Mouse (Mus musculus) CD8-positive naive resting alpha-beta T cell, adult 2 months (primary cell): ENCODE measurements around the gene Ehbp1.

ENCODE experiments used
- DNase-seq, 2 experiments: peaks; one replicate each; pipeline ENCODE4 v3.0.0; 2022; ENCODE audit warnings: low read depth in 2 of 2, low spot score in 2 of 2

Ehbp1 gene

DNA sequence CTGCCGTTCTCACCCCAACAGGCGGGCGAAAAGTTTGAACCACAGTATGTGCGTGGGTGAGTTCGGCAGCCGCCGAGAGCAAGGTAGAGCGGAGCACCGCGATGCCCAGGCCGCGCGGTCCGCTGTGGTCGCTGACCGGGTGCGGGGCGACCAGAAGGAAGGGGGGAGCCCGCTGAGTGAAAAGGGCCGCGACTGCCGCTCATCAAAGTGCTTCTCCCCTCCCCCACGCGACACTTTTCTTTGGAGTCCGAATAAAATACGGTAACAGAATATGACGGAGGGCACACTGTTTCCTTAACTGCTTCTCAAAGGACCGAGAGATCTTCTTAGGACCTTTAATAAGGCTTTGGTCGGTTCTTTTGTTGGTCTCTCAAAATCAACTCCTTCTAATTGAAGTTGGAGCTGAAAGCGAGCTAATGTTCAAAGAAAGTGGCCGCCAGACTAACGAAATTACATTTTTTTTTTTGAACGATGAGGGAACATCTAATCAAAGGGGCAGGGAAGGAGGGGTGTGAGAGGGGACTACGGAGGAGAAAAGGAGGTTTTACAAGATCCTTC lies 339.2 kb downstream of the Ehbp1 start, which contains the start of gene Otx1:
Gene Otx1 (minus strand): TSS at position 115 of the 558 bp plus-strand sequence.
- no peak for DNase-seq

DNA sequence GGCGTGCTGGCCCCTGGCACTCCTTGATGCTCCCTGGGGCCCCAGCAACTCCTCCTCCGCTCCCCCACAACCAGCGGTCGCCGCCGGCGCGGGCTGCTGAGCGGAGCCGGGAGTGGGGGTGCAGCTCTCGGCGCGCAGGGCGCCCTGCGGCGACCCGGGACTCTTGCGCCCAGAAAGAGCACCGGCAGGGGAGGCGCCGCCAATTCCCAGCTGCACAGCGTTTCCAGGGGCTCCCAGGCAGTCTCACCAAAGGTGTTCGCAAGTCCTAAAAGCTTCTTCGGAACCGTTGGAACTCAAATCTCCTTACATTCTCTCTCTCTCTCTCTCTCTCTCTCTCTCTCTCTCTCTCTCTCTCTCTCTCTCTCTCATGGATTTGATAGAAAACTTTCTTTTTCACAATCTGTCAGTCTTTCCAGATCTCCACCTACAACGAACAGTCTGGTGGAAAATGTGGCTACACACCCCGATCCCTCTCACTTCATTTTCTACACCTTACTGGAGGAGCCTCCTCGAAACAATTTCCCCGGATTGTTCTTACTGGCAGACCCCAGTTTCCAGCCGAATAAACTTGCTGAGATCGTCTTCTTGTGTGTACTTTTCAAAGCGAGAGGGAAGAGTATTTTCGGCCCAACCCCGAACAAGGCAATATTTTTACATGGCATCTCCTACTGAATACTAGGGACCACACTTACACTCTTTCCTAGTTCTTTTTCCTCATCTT lies 339.9 kb downstream of the Ehbp1 start:
- no peak for DNase-seq

DNA sequence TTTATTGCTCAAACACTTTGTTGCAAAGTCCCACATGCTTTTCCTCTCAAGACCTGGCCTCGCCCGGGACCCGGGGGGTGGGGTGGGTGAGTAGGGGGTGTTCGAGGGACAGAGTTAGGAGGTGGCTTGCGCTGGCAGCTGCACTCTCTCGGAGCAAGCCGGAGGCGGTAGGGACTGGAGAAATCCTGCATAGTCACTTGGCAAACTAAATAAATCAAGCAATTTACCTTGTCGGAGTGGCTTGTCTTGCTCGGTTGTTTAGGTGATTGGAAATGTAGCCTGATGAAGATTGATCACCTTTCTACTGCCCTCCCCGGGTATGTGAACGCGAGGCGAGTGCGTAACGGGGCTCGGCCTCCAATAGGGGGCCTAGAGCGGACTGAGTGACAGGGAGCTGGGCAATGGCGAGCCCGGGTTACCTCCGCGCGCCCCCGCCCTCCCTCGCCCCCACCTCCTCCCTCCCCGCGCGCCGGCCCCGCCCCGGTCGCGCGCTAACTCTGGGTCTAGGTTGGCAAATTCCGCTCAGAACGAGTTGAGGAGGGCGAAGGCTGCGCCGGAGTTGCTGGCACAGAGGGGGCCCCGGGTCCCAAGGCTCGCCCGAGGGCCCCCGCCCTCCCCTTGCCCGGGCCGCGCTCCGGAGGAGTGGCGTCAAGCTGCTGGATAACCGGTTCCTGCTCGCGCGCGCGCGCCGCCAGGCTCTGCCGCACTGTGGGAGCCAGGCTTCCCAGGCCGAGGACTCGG lies 340.6 kb downstream of the Ehbp1 start:
- no peak for DNase-seq

GRCm38 (mm10) chr11:22000316-22001076 lies 341.6 kb downstream of the Ehbp1 start:
- DNase-seq = no peak

DNA sequence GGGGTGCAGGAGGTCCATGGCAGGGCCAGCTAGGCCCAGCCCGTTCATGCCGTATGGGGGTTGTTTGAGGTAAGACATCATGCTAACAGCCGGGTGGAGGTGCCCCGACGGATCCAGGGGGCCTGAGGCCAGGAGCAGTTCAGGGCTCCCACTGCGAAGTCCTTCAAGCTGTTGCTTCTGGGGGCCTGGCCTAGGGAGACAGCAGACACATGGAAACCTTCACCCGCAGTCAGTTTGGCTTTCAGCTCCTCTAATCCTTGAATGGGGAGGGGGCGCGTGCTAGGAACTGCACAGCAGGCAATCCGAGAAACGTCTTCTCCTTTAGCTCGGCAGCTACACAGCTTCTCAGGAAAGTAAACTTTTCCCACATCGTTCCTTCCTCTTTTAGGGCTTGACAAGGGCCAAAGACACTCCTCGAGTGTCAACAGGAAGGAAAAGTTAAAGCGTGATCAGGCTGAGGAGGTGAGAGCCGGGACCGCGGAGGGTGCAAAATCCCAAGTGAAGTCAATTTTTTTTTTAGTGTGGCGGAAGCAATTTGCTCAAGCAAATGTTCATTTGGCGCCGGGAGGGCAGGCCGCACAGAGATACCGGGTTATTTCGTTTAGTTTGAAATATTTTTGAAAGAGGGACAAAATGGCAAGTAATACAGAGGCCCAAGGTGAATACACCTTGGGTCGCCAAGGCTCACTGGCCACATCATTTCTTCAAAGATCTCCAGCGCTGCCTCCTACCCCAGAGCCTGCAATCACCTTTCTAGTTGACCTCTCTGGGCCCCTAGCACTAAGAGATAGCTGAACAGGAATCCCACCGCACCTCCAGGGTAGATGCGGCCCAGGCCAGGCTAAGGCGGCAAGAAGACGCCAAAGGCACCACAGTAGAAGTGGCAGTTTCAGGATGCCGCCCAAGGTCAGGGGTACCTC lies 342.4 kb downstream of the Ehbp1 start:
- DNase-seq = no peak

DNA sequence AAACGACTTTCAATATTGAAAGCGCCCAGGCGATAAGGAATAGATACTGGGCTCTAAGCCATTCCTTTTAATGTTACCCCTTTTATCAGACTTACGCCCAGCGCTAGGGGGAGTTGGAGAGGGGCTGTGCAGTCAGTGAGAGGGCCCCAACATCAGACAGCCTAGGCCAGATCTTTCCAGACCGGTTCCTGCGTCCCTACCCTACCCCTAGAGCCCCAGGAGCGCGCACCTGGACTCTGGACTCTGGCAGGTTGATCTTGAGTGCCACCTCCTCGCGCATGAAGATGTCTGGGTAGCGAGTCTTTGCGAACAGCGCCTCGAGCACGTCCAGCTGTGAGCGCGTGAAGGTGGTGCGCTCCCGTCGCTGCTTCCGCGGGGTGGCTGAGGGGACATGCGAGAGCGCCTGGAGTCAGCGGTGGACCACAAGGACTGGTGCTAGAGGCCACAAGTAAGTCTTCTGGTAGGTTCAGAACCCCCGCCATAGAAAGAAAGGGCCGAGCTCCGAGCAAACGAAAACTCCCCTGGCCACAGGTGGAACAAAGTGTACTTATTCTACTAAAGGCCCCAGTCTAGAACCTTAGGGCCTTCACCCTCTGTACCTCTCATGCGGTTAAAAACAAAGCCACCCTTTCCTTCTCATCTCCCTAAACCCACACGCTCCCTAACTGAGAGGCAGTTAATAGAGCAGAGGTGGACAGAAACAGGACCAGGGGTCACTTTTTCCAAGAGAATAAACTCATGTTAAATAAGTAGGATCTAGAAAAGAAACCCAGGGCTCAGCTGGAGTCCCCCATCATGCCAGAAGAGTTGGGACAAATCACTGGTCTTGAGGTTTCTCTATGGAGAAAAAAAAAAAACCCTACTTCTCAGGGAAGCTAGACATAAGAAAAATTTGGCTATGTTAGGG lies 343.7 kb downstream of the Ehbp1 start:
- no peak for DNase-seq

- DNase-seq = no peak
These were observed 344.4 kb downstream of the Ehbp1 start for GRCm38 (mm10) chr11:21997561-21998140.

- no peak for DNase-seq
These were observed 345.2 kb downstream of the Ehbp1 start for GRCm38 (mm10) chr11:21996661-21997560.

GRCm38 (mm10) chr11:21996325-21996647 lies 345.8 kb downstream of the Ehbp1 start:
- no peak for DNase-seq

GRCm38 (mm10) chr11:21995534-21996324 lies 346.4 kb downstream of the Ehbp1 start:
- no peak for DNase-seq

DNA sequence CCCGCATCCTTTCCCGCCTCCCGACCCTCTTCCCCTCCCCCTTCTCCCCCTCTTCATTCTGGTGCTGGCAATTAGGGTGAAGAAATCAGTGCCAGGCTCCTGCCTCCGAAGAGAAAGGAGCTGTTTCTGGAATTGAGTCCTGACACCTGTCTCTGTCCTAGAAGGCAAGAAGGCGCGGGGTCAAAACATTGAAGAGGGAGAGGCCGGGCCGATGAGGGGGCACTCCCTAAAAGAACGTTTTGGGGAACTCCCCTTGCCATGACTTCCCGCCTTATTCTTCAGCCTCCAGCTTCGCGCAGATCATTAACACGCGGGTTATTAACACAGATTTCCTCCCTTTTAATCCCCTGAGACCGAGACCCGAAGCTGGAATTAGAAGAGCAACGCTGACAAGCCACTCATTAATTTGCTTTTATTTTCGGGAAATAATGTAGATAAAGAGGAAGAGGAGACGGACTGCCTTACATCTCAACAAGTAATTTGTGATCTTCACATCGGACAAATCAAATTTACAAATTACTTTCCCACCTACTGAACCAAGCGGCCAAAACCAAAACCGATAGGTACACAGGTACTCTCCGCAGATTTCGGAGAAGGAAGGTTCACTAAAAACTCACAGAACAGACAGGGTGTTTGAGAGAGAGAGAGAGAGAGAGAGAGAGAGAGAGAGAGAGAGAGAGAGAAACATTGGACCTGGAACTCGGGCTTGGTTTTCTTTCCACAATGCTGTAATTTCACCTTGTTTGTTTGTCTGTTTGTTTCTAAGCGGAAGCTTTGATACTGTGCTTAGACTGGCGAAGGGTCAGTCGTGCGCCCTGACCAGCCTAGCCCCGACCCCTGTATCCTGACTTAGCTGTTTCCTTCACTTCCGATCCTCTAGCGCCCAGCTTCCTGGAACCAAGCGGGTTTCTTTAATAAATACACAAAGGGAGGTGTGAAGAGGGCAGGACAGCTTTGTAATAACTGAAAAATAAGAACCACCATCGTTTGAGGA lies 347.4 kb downstream of the Ehbp1 start:
- no peak for DNase-seq

DNA sequence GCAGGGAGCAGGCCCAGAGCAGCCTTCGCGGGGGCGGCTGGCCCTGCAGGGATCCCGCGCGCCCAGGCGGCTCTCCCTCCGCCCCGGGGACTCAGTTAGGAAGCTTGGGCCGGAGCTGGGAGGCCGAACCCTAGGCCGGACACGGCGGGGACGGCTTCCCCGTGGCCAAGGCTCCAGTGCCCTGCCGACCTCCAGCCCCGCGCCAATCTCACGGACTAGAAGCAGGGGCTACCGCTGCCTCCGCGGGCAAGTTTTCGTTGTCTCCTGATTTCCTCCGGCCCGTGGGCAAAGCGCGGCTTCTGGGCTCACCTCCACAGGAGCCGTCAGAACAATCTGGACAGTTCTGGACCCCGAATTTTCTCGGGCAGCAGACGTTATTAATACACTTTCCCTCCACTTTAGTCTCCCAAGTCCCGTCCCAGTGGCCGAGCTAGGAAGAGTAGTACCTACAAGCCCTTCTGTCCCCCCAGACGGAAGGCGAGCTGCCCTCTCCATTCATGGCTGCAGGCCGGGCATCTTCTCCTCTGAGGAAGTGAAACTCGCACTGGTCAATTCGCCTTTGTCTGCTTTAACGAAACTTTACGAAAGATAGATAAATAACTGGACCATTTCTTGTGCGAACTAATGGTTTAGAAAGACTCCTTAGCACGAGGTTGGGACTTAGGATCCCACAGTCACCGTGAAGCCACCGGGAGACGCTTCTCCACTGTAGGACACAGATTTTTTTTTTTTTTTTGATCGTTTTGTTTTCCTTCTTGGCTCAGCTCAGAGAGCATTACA lies 348.3 kb downstream of the Ehbp1 start:
- DNase-seq = no peak

DNA sequence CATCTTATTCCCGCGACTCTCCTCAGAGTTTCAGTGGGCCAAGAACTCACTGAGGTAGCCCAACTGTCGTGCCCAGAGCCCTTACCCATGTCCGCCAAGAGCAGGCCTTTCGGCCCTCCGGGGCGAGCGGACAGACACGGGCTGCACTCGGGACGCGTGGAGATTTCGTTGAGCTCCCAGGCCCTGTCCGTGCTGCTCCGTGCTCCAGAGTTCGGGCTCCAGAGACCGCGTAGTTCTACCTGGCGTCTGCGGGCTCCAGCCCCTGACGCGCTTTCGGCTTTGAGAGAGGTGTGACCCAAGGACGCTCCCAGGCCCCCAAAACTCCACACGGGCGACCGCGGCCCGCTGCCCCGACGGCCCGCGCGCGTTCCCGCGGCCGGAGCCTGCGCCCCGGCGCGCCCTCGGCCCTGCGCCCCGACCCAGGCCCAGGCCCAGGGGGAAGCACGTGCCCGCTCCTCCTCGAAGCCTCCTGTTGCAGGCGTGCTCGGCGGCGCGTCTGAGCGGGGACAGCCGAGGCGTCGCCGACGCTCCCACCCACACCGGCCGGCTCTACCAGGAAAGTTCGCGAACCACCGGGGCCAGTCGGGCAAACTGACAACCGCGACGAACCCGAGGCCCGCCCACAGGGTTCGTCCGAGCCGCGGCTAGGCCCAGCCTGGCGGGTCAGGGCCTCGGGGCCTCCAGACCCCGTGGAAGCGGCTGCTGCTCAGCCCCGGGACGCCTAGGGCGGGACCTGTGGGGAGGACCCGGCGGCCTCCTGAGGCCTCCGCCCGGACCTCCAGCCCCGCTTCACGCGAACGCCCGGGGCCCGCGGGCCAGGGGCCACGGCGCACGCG lies 349.1 kb downstream of the Ehbp1 start:
- no peak for DNase-seq

GRCm38 (mm10) chr11:21988398-21988946 lies 353.6 kb downstream of the Ehbp1 start:
- no peak for DNase-seq
